In genomic region chr19:57580962-57581361, GRCm38 (mm10) we compare ENCODE assay signal across 10 mouse cellular contexts. TPM values are rescaled to one million over a fixed set of nuclear protein-coding genes. Genes with fewer than 3 reads are reported as not detected.
DNase-seq lines count a peak whose midpoint lies in the region.
"Had no signal": no experiment of that assay in that cellular context is flagged by ENCODE, and none has a peak within 500 bp of the region (broad histone marks: within the 10 kb centered on the region; RNA-seq: fewer than 3 reads in every experiment).

No protein-coding gene starts in this region.

- intact Hi-C loops in left cerebral cortex, postnatal 25 days (cut with DNase I): loop anchor here (2.0 kb wide), 1 partner anchor 28 kb away; no protein-coding TSS in a partner anchor

- peak; percentile 10 for DNase-seq in gastrocnemius, adult 18-20 months (ENCODE audit: low spot score)
- no peak for DNase-seq in gastrocnemius, postnatal 25 days
- DNase-seq in 3T3-L1 (ENCODE audit: low read depth, low spot score): peak; percentile 90
- DNase-seq in brain, adult 2 months (ENCODE audit: low read depth, low spot score): peak; percentile 79
- DNase-seq in left cerebral cortex, postnatal 25 days (ENCODE audit: low spot score in 2 of 2): peak; percentile 42 to 83
- no peak for DNase-seq in thymus, postnatal 25 days
- DNase-seq in thymus, postnatal 36 days: no peak
- DNase-seq: kidney, postnatal 4 days; liver; lung, postnatal 36 days had no signal

RNA-seq across cellular contexts. Expression of gene Atrnl1, which starts 29.9 kb away (rescaled TPM):
- total RNA-seq in gastrocnemius, adult 18-20 months (2021): 1 to 10 TPM; 4.4 to 5.0 TPM
- 1 to 10 TPM; 7.2 to 7.5 TPM for total RNA-seq in gastrocnemius, postnatal 25 days (2021)
- 100 to 1,000 TPM in 1 of 2 experiments, 10 to 100 TPM in 1; 98.2 to 100 TPM for total RNA-seq in left cerebral cortex, postnatal 25 days (2021)

Comparison
In these comparisons a context has a peak if more than half of its experiments do, and no peak if none do; other contexts are left out.
1. DNase-seq: peak in gastrocnemius, adult 18-20 months (single experiment), 3T3-L1 (single experiment), brain, adult 2 months (single experiment) and left cerebral cortex, postnatal 25 days (2 of 2); none in gastrocnemius, postnatal 25 days (single experiment), thymus, postnatal 25 days (single experiment) and thymus, postnatal 36 days (0 of 2).
2. RNA of gene Atrnl1, which starts 29.9 kb away (total RNA-seq): 98.2 to 100 TPM in left cerebral cortex, postnatal 25 days; 7.2 to 7.5 TPM in gastrocnemius, postnatal 25 days and 4.4 to 5.0 TPM in gastrocnemius, adult 18-20 months; every median in the first group is over 10 times any median in the second.